Mouse (Mus musculus): ENCODE data around the gene Sdc4.

Sdc4 gene

GRCm38 (mm10) chr2:164449341-164450042 lies 5.8 kb upstream of the Sdc4 start:
- no peak for DNase-seq (ENCODE audit: low read depth, low spot score)

GRCm38 (mm10) chr2:164448921-164449320 lies 5.2 kb upstream of the Sdc4 start:
- DNase-seq (ENCODE audit: low read depth, low spot score): no peak

GRCm38 (mm10) chr2:164448140-164448539 lies 4.5 kb upstream of the Sdc4 start:
- no peak for DNase-seq (ENCODE audit: low read depth, low spot score)

GRCm38 (mm10) chr2:164446086-164446469 lies 2.4 kb upstream of the Sdc4 start:
- no peak for DNase-seq (ENCODE audit: low read depth, low spot score)

GRCm38 (mm10) chr2:164445399-164446085 lies 1.9 kb upstream of the Sdc4 start:
- no peak for DNase-seq (ENCODE audit: low read depth, low spot score)

- no peak for DNase-seq (ENCODE audit: low read depth, low spot score)
Observed at GRCm38 (mm10) chr2:164444701-164445100, 1.0 kb upstream of the Sdc4 start.

DNA sequence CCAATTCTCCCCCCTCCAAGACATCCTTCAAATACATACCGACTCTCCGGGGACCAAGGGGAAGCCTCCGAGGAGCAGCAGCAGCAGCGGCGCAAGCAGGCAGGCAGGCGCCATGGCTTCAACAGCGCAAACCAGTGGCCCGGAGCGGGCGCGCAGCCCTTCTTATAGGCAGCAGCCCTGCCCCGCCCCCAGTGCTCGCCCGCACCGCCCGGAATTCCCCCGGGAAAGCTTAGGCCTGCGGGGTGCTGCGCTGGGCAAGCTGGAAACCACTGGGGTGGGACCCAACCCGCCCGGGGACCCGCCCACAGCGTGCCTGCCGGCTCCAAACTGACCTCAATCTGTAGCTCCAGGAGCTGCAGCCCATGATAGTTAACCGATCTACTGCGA lies 643 bp downstream of the Sdc4 start:
- peak; percentile 86 for DNase-seq (ENCODE audit: low read depth, low spot score)

- no peak for DNase-seq (ENCODE audit: low read depth, low spot score)
Observed at GRCm38 (mm10) chr2:164442315-164443050, 1.2 kb downstream of the Sdc4 start.

DNA sequence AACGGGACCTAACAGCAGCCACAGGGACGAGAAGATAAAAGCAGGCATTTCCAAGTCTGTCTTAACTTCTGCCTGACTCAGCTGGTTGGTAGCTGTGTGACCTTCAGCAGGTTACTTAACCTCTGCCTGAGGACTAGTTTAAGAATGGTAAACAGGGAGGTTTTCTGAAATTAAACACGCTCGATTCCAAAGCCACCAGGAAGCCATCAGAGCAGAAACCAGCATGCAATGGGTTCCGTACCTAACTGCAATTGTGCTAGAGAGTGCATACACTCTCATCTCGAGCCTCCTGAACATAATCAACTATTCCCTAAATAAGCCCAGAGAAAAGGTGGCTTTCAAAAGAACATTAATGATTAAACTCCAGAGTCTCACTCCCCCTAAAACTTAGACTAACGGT lies 2.0 kb downstream of the Sdc4 start:
- DNase-seq (ENCODE audit: low read depth, low spot score): no peak

- DNase-seq (ENCODE audit: low read depth, low spot score): no peak
Observed at GRCm38 (mm10) chr2:164441155-164441554, 2.5 kb downstream of the Sdc4 start.

DNA sequence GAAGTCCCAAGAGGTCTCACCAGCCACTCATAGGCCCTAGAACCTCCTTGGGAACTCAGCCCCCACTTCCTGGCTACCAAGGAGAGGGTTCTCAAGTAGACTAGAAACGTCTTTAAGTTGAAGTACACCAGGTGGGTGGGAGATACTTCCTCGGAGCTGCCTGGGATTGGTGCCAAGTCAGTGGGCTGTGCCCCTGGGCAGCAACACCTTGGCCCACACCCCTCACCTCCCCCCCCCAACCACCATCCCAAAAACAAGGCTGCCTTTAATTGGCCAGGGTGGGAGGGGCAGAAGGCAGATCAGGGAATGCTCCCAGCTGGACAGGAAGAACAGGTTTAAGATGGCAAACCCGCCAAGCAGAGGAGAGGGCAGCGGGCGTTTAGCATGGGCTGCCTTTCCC lies 3.4 kb downstream of the Sdc4 start:
- DNase-seq (ENCODE audit: low read depth, low spot score): no peak

DNA sequence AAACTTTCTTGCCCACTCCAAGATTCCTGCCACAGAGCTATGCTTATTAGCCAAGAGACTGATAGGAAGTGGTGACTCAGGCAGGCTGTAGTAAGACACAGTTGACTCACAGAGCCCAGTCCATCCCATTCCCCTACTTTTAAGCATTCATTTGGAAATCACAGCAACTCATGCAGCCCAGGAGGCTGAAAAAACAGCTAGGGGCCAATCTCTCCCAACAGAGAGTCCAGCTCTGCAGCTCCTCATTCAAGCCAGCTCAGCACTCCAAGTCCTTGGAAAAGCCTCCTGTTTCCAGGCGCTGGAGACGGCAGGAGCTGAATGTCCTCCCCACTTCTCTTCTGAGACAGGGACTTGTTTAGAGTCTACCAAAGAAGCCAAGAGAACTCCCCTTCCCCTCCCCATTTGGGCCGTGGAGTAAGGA lies 4.7 kb downstream of the Sdc4 start:
- DNase-seq (ENCODE audit: low read depth, low spot score): no peak

- DNase-seq (ENCODE audit: low read depth, low spot score): no peak
Observed at GRCm38 (mm10) chr2:164438257-164438656, 5.4 kb downstream of the Sdc4 start.

- DNase-seq (ENCODE audit: low read depth, low spot score): no peak
Observed at GRCm38 (mm10) chr2:164437710-164438109, 6.0 kb downstream of the Sdc4 start.

GRCm38 (mm10) chr2:164436961-164437360 lies 6.7 kb downstream of the Sdc4 start:
- no peak for DNase-seq (ENCODE audit: low read depth, low spot score)

GRCm38 (mm10) chr2:164436215-164436913 lies 7.3 kb downstream of the Sdc4 start:
- DNase-seq (ENCODE audit: low read depth, low spot score): no peak

- peak; percentile 61 for DNase-seq (ENCODE audit: low read depth, low spot score)
Observed at GRCm38 (mm10) chr2:164435216-164436090, 8.2 kb downstream of the Sdc4 start.

DNA sequence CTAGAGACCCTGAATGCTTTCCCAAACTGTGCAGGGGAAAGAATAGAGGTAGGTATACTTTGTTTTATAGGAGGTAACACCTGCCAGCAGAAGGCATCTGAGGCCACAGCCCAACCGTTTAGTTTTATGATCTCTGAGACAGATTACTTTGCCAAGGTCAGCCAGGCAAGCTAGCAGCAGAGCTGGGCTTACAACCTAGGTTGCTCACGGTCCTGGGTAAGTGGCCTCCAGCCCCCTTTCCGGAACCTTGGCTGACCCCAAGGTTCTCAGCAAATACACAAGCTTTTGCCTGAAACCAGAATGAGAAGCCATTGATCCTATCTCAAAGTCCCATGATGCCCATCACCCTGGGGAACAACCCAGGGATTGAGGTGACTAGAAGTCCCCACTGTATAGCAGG lies 9.0 kb downstream of the Sdc4 start:
- no peak for DNase-seq (ENCODE audit: low read depth, low spot score)

DNA sequence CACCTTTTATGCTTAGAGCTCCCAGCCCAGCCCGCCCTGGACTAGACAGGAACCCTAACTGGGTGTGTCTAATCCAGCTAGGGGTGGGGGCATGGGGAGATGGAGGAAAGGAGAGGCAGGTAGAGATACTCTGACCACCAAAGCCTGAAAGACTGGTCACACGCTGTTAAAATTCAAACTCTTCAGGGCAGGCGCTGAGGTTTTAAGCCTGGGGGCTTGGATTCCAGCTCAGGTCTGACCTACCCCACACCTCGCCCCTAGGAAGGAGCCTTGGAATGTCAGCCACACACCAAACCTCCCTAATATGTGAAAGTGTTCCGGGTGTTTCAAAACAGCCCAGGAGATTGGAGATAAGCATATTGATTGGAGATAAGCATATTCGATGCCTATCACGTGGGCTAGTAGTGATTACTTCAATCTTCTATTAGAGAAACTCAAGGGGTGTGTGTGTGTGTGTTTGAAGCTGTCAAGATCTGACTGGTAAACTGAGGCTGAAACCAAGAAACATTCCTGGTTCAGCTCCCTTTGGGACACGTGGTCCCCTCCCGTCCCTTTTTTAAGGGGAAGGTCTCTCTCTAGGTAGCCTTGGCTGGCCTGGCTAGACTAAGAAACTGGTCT lies 10.3 kb downstream of the Sdc4 start:
- DNase-seq (ENCODE audit: low read depth, low spot score): peak; percentile 56

GRCm38 (mm10) chr2:164432541-164433191 lies 11.0 kb downstream of the Sdc4 start:
- DNase-seq (ENCODE audit: low read depth, low spot score): peak; percentile 75

Measured in R1 (cell line).